Mouse (Mus musculus) ES-E14 (cell line): ENCODE data around the gene Msi2.

ENCODE experiments used
- MAFK ChIP-seq: IDR thresholded peaks from 2 replicates; pipeline ENCODE4 v1.6.1; 2014; ENCODE audit warnings: mild to moderate bottlenecking, low read depth, low read length, inconsistent platforms; ENCODE audit not compliant: insufficient read depth
- ZNF384 ChIP-seq: IDR thresholded peaks from 2 replicates; pipeline ENCODE4 v1.6.1; 2012; ENCODE audit warnings: low read depth, low read length, inconsistent platforms

GRCm38 (mm10) chr11:88506544-88507419 lies 211.5 kb downstream of the Msi2 start:
- TF ChIP-seq ZNF384 (no peak), MAFK (no peak)
